Mouse (Mus musculus): ENCODE measurements around the gene Gng12.
"Not testable (repeated sequence)": the region's sequence is repeated elsewhere in the genome, so short reads cannot be mapped to it uniquely, and the experiment has no call there.

Gng12 gene

GRCm38 (mm10) chr6:66994981-66995380 is 98.8 kb downstream of the Gng12 start:
- no peak for DNase-seq

GRCm38 (mm10) chr6:66995825-66996224 is 99.6 kb downstream of the Gng12 start:
- DNase-seq = no peak

GRCm38 (mm10) chr6:66996257-66996656 is 100.1 kb downstream of the Gng12 start:
- no peak for DNase-seq

DNA sequence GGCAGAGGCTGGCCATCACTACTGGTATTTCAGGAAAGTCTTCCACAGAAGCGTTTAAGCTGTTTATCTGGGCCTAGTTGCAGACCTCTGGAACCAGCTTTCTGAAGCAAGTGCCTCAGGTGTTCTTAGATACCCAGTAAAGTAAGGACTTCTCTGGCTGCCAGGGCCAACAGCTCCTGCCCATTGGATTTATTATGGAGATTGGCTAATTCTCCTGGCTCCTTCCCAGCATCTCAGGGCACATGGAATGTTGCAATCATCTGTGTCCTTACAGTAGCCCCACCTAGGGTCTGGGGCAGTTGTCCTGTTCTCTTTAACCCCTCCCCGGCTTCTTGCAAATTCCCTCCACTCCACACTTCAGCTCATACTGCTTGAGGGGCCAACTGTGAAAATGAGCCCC is 102.4 kb downstream of the Gng12 start:
- no peak for DNase-seq

DNA sequence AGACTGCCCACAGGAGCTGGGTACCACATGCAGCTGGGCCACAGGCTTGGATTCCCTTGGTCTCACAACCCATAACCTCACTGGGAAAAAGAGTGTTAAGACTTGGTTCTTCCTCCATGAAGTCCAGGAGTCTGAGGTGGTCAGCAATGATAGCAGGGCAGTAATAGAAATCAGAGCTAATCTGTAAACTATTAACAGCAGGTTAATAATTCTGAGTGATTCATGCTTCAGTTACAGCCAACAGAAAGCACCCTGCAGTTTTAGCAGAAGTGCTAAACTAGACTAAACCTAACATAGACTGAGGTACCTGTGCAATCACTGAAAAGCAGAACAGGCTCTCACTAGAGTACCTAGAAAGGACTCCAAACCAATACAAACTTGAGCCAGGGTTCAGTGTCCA is 103.6 kb downstream of the Gng12 start:
- DNase-seq = no peak

- DNase-seq = no peak
Observed at GRCm38 (mm10) chr6:67009888-67010287, 113.7 kb downstream of the Gng12 start.

GRCm38 (mm10) chr6:67010370-67011216 is 114.4 kb downstream of the Gng12 start:
- no peak for DNase-seq

- no peak for DNase-seq
Observed at GRCm38 (mm10) chr6:67011217-67011518, 115.0 kb downstream of the Gng12 start.

DNA sequence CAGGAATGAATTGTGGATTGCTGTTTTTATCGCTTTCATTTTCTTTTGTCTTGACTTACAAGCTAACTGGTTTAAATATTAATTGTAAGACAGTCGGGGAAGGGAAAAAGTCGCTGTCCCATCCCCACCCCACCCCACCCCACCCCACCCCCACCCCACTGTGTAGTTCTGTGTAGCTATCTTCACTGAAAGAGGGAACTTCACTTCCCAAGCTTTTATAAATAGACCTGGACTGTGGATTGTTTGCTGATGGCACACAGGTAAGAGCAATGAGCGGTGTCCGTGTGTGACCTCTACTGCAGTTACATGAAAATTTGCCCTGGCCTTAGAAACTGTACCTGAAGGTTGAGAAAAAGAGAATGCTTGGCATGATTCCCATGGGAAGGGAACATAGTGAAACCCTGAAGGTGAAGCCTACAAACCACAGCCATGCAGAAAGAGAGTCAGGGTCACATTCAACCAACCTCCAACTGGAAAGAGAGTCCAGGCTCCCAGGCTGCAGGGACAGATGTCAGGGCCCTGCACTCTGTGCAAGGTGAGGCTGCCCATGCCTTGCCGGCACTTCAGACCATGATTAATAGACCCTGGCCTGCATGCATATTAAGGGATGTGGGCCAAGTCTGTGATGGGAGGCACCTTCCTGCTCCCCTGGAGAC is 117.2 kb downstream of the Gng12 start:
- DNase-seq = no peak

DNA sequence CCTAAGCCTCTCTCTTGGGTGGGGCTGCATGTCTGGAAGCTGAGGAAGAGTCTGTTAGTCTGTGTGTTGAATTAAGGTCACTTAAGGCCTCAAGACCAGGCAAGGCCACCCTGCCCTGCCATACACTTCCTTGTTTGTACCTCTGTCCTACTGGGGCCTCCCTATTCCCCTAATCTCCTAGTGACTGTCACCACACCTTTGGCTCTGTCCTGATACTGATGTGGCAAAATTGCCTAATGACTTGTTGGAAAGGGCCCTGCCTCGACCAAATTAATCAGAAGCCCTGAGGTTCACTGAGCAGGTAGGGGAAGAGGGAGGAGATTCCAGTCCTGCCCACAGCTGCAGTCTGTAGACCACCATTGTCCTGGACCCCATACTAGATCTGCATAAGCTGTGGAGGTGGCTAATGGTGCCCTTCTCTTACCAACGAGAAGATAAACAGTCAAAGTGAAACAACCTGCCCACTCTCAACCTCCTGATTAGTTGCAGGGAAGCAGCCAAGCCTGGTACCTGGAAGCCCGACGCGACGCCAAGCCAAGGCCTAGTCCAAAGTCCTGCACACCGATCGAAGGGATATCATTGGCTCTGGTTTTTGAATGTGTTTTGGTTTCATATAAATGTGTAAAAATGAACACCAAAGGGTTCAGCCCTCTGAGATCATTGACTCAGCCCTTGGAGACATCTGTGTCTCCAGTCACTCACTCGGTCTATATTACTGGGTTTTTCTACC is 117.9 kb downstream of the Gng12 start:
- DNase-seq = no peak

GRCm38 (mm10) chr6:67014679-67015075 is 118.5 kb downstream of the Gng12 start:
- no peak for DNase-seq

GRCm38 (mm10) chr6:67015739-67016519 is 119.7 kb downstream of the Gng12 start:
- no peak for DNase-seq

DNA sequence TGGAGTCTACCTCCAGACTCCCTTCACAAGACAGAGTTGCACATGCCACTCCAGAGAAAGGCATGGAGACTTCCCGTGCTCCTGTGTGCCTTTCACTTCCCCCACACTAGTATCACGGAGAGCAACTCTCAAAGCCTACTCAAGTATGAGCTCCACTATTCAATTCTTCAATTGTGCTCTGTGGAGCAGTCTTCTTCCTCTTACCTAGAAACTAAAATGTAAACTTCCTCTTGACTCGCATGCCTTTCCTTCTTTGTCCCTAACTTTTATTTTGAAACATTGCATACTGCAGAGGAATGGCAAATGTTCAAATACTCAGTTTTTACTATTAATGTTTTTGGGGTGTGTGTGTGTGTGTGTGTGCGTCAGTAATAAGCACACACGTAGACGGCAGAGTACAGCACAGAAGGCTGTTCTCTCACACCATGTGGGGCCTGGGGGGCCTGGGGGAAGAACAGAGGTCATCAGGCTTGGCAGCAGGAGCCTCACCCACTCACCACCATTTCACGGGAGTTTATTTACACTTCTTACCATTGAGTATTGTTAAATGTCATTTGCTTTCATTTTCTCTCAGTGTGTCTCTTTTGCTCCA is 120.4 kb downstream of the Gng12 start:
- DNase-seq = no peak

DNA sequence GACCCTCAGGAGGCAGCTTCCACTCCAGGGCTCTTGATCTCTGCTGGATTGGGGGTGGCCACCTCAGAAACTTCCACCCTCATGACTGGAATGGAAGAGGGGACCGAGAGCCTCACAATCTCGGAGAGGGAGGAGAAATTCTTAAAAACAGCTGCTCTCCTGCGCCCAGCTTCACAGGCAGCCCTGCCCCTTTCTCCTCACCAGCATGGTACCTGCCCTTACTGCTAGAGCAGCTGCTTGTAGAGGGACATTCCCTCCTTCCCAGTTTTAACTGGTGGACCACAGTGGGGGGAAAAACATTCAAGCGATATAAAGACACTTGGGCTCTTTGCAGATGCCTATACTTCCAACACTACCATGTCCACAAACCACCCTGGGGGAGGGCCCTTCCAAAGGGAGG is 122.2 kb downstream of the Gng12 start:
- DNase-seq = no peak

GRCm38 (mm10) chr6:67019001-67019400 is 122.8 kb downstream of the Gng12 start:
- not testable (repeated sequence) for DNase-seq

GRCm38 (mm10) chr6:67021308-67021707 is 125.1 kb downstream of the Gng12 start:
- DNase-seq = no peak

- no peak for DNase-seq
Observed at GRCm38 (mm10) chr6:67023729-67024128, 127.5 kb downstream of the Gng12 start.

GRCm38 (mm10) chr6:67026661-67027060 is 130.5 kb downstream of the Gng12 start:
- DNase-seq = no peak

DNA sequence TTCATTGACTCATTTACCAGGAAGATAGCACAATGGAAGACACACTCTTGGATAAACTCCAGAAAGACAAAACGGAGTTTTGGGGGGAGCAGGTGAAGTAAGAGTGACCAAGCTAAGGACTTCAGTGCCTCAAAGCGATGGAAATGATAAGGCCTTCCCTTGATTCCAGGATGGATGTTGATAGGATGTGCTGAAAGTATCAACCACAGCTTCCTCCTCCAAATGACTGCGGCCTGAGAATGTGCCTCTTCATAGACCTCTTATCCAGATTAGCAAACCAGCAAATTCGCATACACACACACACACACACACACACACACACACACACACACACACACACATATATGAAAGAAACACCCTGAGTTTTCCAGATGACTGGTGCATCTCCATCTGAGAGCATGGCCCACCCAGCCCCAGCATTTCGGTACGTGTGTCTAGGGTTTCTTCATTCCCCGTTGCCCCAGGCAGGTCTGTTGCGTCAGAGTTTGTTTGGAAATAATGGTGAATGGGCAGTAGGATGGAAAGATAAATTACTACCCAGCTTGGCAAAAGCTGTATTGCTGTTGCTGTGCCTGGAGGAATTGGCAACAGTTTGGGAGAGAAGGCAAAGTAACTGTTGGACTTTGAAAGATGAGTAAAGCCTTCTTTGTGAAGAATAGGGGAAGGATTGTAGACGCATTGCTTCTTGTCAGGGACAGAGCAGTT is 131.4 kb downstream of the Gng12 start:
- DNase-seq = no peak

DNA sequence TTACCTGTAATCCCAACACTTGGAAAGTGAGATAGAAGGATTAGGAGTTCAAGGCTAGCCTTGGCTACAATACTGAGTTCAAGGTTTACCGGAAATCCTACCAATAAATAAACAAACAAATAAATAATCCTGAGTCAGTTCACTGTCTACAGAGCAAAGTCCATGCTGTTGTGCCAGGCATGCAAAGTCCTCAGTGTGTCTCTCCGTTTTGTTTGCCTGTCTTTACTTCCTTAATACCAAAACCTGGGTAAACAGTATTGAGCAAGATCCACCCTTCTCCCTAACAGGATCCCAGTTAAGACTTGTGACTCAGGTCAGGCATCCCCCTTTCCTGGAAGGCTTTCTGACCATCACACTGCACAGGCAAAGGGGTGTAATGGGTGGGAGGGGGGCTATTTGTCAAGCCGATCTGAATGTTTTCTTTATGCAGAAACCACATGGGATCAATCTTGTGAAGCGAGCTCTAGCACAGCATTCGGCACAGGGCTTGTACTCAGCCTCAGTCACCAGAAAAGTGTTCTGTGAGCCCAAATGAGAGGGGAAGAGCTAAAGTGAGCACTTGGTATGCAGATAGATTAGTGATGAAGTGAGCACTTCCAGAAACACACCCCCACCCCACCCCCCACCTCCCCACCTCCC is 133.2 kb downstream of the Gng12 start:
- DNase-seq = no peak

GRCm38 (mm10) chr6:67029987-67030386 is 133.8 kb downstream of the Gng12 start:
- no peak for DNase-seq

DNA sequence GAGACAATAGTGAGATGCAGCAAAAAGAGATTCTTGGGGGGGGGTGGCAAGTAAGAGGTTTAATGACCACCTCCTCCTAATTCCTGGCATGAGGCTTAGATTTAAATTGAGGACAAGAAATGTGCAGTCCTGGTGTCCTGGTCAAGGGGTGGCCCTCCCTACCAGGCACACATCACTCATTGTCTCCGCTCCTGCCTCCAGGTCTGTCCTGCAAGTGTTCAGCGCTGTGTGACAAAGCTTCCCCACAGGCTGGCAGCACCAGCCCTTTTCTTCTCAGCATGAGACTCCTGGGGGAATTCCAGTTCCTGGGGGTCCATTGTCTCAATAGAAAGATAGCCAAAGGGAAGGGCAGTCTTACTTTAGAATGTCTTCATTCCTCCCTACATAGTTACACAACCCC is 134.2 kb downstream of the Gng12 start:
- DNase-seq = no peak
